Mouse (Mus musculus) pancreas, adult 10 weeks (tissue): ENCODE measurements around the gene Dkc1. TPM values are rescaled to one million over a fixed set of nuclear protein-coding genes. Genes with fewer than 3 reads are reported as not detected.

Experiments
- polyA plus RNA-seq: library from polyadenylated mRNA; stranded (reverse); fragments of 350-450 nt; fragmentation: Illumina TruSeq; extraction: RNeasy Lipid Tissue Mini Kit (QIAGEN cat#74804); gene quantifications from one replicate; pipeline ENCODE4 v1.2.3, GENCODE M21; 2015; ENCODE audit warnings: low read depth, low replicate concordance; ENCODE audit not compliant: insufficient read depth

Gene Dkc1
- polyA plus RNA-seq: 6.6 TPM

GRCm38 (mm10) chrX:75095369-75096162 lies at the start of gene Dkc1:
TSS of gene Dkc1 (plus strand) at chrX:75095854.

DNA sequence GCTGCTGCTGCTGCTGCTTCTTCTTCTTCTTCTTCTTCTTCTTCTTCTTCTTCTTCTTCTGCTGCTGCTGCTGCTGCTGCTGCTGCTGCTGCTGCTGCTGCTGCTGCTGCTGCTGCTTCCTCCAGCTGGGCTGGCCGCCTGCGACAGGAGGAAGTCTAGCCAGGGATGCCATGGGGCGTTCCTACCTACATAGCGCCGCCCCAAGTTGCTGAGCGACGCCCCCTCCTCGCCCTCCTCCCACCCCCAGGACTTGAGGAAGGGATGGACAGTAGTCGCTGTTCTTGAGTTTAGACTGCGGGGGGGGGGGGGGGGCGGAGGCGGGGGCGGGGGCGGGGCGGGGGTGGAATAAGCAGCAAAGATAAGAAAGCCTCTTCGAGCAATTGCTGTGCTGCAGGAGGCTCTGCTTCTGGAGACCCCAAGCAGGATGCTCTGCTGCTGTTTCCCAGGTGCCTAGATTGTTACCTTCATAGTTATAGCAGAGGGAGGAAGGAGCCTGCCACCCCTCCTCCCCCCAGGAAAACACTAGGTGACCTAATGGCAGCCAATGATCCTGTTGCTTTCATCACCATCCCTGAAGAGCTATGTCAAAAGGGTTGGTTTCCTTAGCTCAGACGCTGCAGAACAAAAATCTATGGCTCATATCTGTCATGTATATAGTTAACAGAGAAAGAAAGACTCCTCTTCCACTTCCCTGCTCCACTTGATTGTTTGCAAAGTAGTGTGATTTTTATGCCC lies 10.7 kb upstream of the Dkc1 start, which contains the start of gene Gab3:
TSS of gene Gab3 (minus strand) at position 685 of the 735 bp plus-strand sequence.

DNA sequence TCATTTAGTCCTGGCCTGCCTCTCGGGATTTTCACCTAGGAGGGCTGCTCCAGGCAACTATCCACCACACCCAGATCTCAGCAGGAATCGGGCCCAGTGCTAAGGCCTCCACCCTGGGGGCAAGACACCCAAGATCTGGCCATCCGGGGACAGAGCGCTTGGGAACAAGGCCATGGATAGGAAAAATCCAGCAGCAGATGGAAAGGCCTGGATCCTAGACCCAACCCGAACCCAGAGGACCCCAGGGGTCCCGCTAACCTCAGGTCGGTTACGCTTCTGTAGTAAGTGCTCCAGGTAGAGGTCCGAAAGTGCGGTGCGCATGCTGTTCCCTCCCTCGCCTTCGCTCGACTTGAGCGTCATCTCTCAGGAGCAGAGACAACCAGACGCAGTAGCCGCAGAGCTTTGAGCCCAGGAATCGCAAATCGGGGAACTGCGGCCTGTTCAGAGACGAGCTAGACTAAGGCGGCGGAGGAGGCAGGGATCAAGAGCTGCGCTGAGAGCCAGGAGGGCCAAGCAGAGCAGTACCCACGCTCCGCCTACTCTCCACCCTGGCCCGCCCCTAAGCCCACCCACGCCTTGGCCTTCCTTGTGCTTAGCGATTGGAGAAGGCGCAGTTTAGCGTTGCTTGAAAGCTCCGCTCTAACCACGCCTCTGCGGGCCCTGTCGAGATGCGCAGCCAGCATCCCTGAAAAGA lies 35.0 kb downstream of the Dkc1 start, which contains the start of gene Mpp1:
TSS of gene Mpp1 (minus strand) at position 550 of the 694 bp plus-strand sequence.

Other genes starting within 250 kb of the Dkc1 start
- gene Gab3, start 10.4 kb upstream of the Dkc1 start, polyA plus RNA-seq: 0.55 TPM
- 7.8 TPM for gene Mpp1, start 35.2 kb downstream of the Dkc1 start, polyA plus RNA-seq
- not detected for gene Smim9, start 67.9 kb downstream of the Dkc1 start, polyA plus RNA-seq